Mouse (Mus musculus) MEL (cell line): Measurements from ENCODE around the gene Haghl. TPM values are rescaled to one million over a fixed set of nuclear protein-coding genes. Genes with fewer than 3 reads are reported as not detected.

Experiments used
- DNase-seq: peaks from one replicate; pipeline ENCODE4 v3.0.0; 2011; ENCODE audit warnings: low read depth, low spot score
- H3K27ac ChIP-seq: 2 replicates; pipeline ENCODE4 v1.5.1; 2012; ENCODE audit warnings: low read depth, mild to moderate bottlenecking, control low read depth, low read length, moderate library complexity; ENCODE audit not compliant: control insufficient read depth
- H3K27me3 ChIP-seq, 2 experiments: fragments of 150-350 bp in 1 of 2; sonication (generic) in 1 of 2; 2 replicates each; pipeline ENCODE4 v1.6.1; 2012; ENCODE audit warnings: low read length in 2 of 2, mild to moderate bottlenecking in 2 of 2, improper control_type of control experiment in 1 of 2, moderate library complexity in 1 of 2; ENCODE audit not compliant: insufficient read depth in 2 of 2, control insufficient read depth in 1 of 2
- H3K36me3 ChIP-seq, 2 experiments: 2 replicates each; pipeline ENCODE4 v1.6.1; 2012 to 2014; ENCODE audit warnings: low read length in 2 of 2, improper control_type of control experiment in 1 of 2, inconsistent platforms in 1 of 2, mild to moderate bottlenecking in 1 of 2; ENCODE audit not compliant: insufficient read depth in 2 of 2, control insufficient read depth in 1 of 2
- H3K4me1 ChIP-seq, 2 experiments: fragments of 150-350 bp in 1 of 2; sonication (generic) in 1 of 2; 2 replicates each; pipeline ENCODE4 v1.6.1; 2012; ENCODE audit warnings: low read length in 2 of 2, improper control_type of control experiment in 1 of 2, mild to moderate bottlenecking in 1 of 2; ENCODE audit not compliant: insufficient read depth in 2 of 2, control insufficient read depth in 1 of 2
- H3K4me3 ChIP-seq, 2 experiments: fragments of 150-350 bp in 1 of 2; sonication (generic) in 1 of 2; 2 replicates each; pipeline ENCODE4 v1.5.1; 2012; ENCODE audit warnings: low read depth in 2 of 2, low read length in 2 of 2, mild to moderate bottlenecking in 2 of 2, moderate library complexity in 2 of 2, control low read depth in 1 of 2, improper control_type of control experiment in 1 of 2; ENCODE audit not compliant: control insufficient read depth in 1 of 2, insufficient read depth in 1 of 2
- H3K79me2 ChIP-seq: 2 replicates; pipeline ENCODE4 v1.6.1; 2012; ENCODE audit warnings: mild to moderate bottlenecking, low read length, moderate library complexity; ENCODE audit not compliant: control insufficient read depth, poor library complexity, insufficient read depth
- H3K9ac ChIP-seq: 2 replicates; pipeline ENCODE4 v1.6.1; 2012; ENCODE audit warnings: low read depth, mild to moderate bottlenecking, control low read depth, low read length, moderate library complexity; ENCODE audit not compliant: control insufficient read depth, poor library complexity, severe bottlenecking
- H3K9me3 ChIP-seq: fragments of 150-350 bp; sonication (generic); replicated peaks from 2 replicates; pipeline ENCODE4 v1.6.1; 2012; ENCODE audit warnings: mild to moderate bottlenecking, low read length, improper control_type of control experiment, moderate library complexity; ENCODE audit not compliant: insufficient read depth
- BHLHE40 ChIP-seq: IDR thresholded peaks from 2 replicates; pipeline ENCODE4 v1.6.1; 2012; ENCODE audit warnings: low read depth, mild to moderate bottlenecking, inconsistent platforms, low read length, improper control_type of control experiment, borderline replicate concordance
- CHD1 ChIP-seq: IDR thresholded peaks from 2 replicates; pipeline ENCODE4 v1.6.1; 2012; ENCODE audit warnings: low read depth, mild to moderate bottlenecking, inconsistent platforms, low read length, improper control_type of control experiment
- CHD2 ChIP-seq: IDR thresholded peaks from 2 replicates; pipeline ENCODE4 v1.6.1; 2011; ENCODE audit warnings: low read length, improper control_type of control experiment
- CTCF ChIP-seq, 3 experiments: IDR thresholded peaks in 2 of 3; conservative IDR thresholded peaks in 1 of 3; 2 replicates each; pipeline ENCODE4 v1.5.1; 2011 to 2012; ENCODE audit warnings: low read length in 3 of 3, low read depth in 2 of 3, mild to moderate bottlenecking in 2 of 3, improper control_type of control experiment in 1 of 3, inconsistent platforms in 1 of 3, mixed read lengths in 1 of 3, moderate library complexity in 1 of 3; ENCODE audit not compliant: control insufficient read depth in 1 of 3, insufficient read depth in 1 of 3, poor library complexity in 1 of 3, severe bottlenecking in 1 of 3
- E2F4 ChIP-seq: IDR thresholded peaks from 2 replicates; pipeline ENCODE4 v1.6.1; 2011; ENCODE audit warnings: low read depth, low read length, improper control_type of control experiment, borderline replicate concordance
- ELF1 ChIP-seq: IDR thresholded peaks from 2 replicates; pipeline ENCODE4 v1.6.1; 2014; ENCODE audit warnings: low read depth, mild to moderate bottlenecking, inconsistent platforms, low read length, improper control_type of control experiment, moderate library complexity
- EP300 ChIP-seq, 2 experiments: IDR thresholded peaks; 2 replicates each; pipeline ENCODE4 v1.6.1; 2011; ENCODE audit warnings: improper control_type of control experiment in 2 of 2, low read length in 2 of 2, low read depth in 1 of 2, mild to moderate bottlenecking in 1 of 2
- ETS1 ChIP-seq: IDR thresholded peaks from 2 replicates; pipeline ENCODE4 v1.6.1; 2012; ENCODE audit warnings: low read depth, mild to moderate bottlenecking, inconsistent platforms, low read length, improper control_type of control experiment, moderate library complexity
- GABPA ChIP-seq: IDR thresholded peaks from 2 replicates; pipeline ENCODE4 v1.6.1; 2012; ENCODE audit warnings: low read depth, mild to moderate bottlenecking, inconsistent platforms, low read length, improper control_type of control experiment, moderate library complexity
- JUND ChIP-seq: IDR thresholded peaks from 2 replicates; pipeline ENCODE4 v1.6.1; 2011; ENCODE audit warnings: low read depth, mild to moderate bottlenecking, improper control_type of control experiment, low read length
- KAT2A ChIP-seq: conservative IDR thresholded peaks from 2 replicates; pipeline ENCODE4 v1.6.1; 2012; ENCODE audit warnings: low read depth, low read length, improper control_type of control experiment, inconsistent platforms
- MAFK ChIP-seq: IDR thresholded peaks from 2 replicates; pipeline ENCODE4 v1.6.1; 2011; ENCODE audit warnings: low read depth, mild to moderate bottlenecking, low read length, improper control_type of control experiment, borderline replicate concordance
- MAZ ChIP-seq: IDR thresholded peaks from 2 replicates; pipeline ENCODE4 v1.6.1; 2012; ENCODE audit warnings: low read depth, mild to moderate bottlenecking, inconsistent platforms, low read length, improper control_type of control experiment
- MEF2A ChIP-seq: IDR thresholded peaks from 2 replicates; pipeline ENCODE4 v1.6.1; 2014; ENCODE audit warnings: low read depth, mild to moderate bottlenecking, inconsistent platforms, low read length, improper control_type of control experiment; ENCODE audit not compliant: poor library complexity, insufficient replicate concordance, severe bottlenecking; ENCODE audit errors: extremely low read depth
- MXI1 ChIP-seq: IDR thresholded peaks from 2 replicates; pipeline ENCODE4 v1.6.1; 2011; ENCODE audit warnings: mild to moderate bottlenecking, low read depth, low read length, improper control_type of control experiment
- MYB ChIP-seq: IDR thresholded peaks from 2 replicates; pipeline ENCODE4 v1.6.1; 2011; ENCODE audit warnings: mild to moderate bottlenecking, low read depth, low read length, improper control_type of control experiment
- MYC ChIP-seq: IDR thresholded peaks from 2 replicates; pipeline ENCODE4 v1.6.1; 2011; ENCODE audit warnings: low read depth, mild to moderate bottlenecking, low read length, improper control_type of control experiment, moderate library complexity
- POLR2A ChIP-seq, 2 experiments: IDR thresholded peaks; 2 replicates each; pipeline ENCODE4 v1.6.1; 2011 to 2012; ENCODE audit warnings: low read length in 2 of 2, mild to moderate bottlenecking in 2 of 2, control low read depth in 1 of 2, improper control_type of control experiment in 1 of 2, low read depth in 1 of 2, moderate library complexity in 1 of 2; ENCODE audit not compliant: control insufficient read depth in 1 of 2, insufficient read depth in 1 of 2, poor library complexity in 1 of 2
- POLR2AphosphoS2 ChIP-seq: IDR thresholded peaks from 2 replicates; pipeline ENCODE4 v1.6.1; 2011; ENCODE audit warnings: low read length, improper control_type of control experiment
- RAD21 ChIP-seq: IDR thresholded peaks from 2 replicates; pipeline ENCODE4 v1.6.1; 2011; ENCODE audit warnings: mild to moderate bottlenecking, low read depth, low read length, improper control_type of control experiment
- RCOR1 ChIP-seq: IDR thresholded peaks from 2 replicates; pipeline ENCODE4 v1.6.1; 2012; ENCODE audit warnings: low read depth, mild to moderate bottlenecking, inconsistent platforms, low read length, improper control_type of control experiment
- SMC3 ChIP-seq: IDR thresholded peaks from 2 replicates; pipeline ENCODE4 v1.6.1; 2011; ENCODE audit warnings: low read depth, low read length, improper control_type of control experiment
- TAL1 ChIP-seq: IDR thresholded peaks from 2 replicates; pipeline ENCODE4 v1.6.1; 2012; ENCODE audit warnings: mild to moderate bottlenecking, inconsistent platforms, low read length, moderate library complexity, mixed read lengths
- TBP ChIP-seq: IDR thresholded peaks from 2 replicates; pipeline ENCODE4 v1.8.0; 2011; ENCODE audit warnings: low read depth, low read length, improper control_type of control experiment
- UBTF ChIP-seq: IDR thresholded peaks from 2 replicates; pipeline ENCODE4 v1.6.1; 2012; ENCODE audit warnings: low read depth, mild to moderate bottlenecking, inconsistent platforms, low read length, improper control_type of control experiment, moderate library complexity, borderline replicate concordance; ENCODE audit not compliant: insufficient read depth
- USF2 ChIP-seq, 2 experiments: IDR thresholded peaks; 2 replicates each; pipeline ENCODE4 v1.6.1; 2011 to 2012; ENCODE audit warnings: improper control_type of control experiment in 2 of 2, low read length in 2 of 2, borderline replicate concordance in 1 of 2, inconsistent platforms in 1 of 2, low read depth in 1 of 2, mild to moderate bottlenecking in 1 of 2; ENCODE audit not compliant: insufficient read depth in 1 of 2
- ZKSCAN1 ChIP-seq: IDR thresholded peaks from 2 replicates; pipeline ENCODE4 v1.6.1; 2012; ENCODE audit warnings: low read depth, mild to moderate bottlenecking, inconsistent platforms, low read length, improper control_type of control experiment, moderate library complexity
- polyA plus RNA-seq, 2 experiments: library from polyadenylated mRNA; stranded (reverse) in 1 of 2; unstranded in 1 of 2; fragments of >175 nt in 1 of 2; fragments of >200 nt in 1 of 2; gene quantifications; 2 replicates each; pipeline versions ENCODE4 v1.2.1 to v1.2.4; 2012; ENCODE audit warnings: low replicate concordance in 2 of 2, low read depth in 1 of 2; ENCODE audit not compliant: insufficient read length in 2 of 2, insufficient read depth in 1 of 2, missing spikeins in 1 of 2
- total RNA-seq: library from RNA; depleted of rRNA; stranded (reverse); fragments of 300-350 nt; gene quantifications from 2 replicates; pipeline ENCODE4 v1.2.3, GENCODE M21; 2012

The Haghl gene
- total and polyA plus RNA-seq, 3 experiments: 10.7 to 13.2 TPM; not detected in 1

- peak overlapping the region; percentile 81 to 89 for H3K4me3 ChIP-seq
- TF ChIP-seq POLR2AphosphoS2 (peak; percentile 12; the same call in 1 of the 2 replicates), POLR2A (IDR thresholded peaks at IDR 0.05; ENCODE audit: control insufficient read depth in 1 of 2, insufficient read depth in 1 of 2, low read depth in 1 of 2, low read length in 2 of 2, poor library complexity in 1 of 2) (no peak; a peak in 1 of 4 replicates)
- TF ChIP-seq, all 39 proteins: peak for 1
- Histone ChIP-seq H3K9ac (peak overlapping the region; percentile 83), H3K9me3 (no peaks in the 10 kb centered on the region), H3K27me3 (no peaks in the 10 kb centered on the region), H3K36me3 (peaks cover 0 to 13% of the 10 kb centered on the region in 2 experiments; a peak in 2 of 4 replicates), H3K27ac (peak overlapping the region; percentile 72), H3K4me1 (peaks cover 2 to 46% of the 10 kb centered on the region in 2 experiments; a peak in 3 of 4 replicates), H3K79me2 (peaks cover 66% of the 10 kb centered on the region)
- DNase-seq: no peak
Observed at GRCm38 (mm10) chr17:25829558-25830017, 44.1 kb upstream of the Haghl start.

- Histone ChIP-seq H3K79me2 (peaks cover 66% of the 10 kb centered on the region), H3K4me3 (peak within 1 kb of the TSS; percentile 81 to 89), H3K27me3 (no peaks in the 10 kb centered on the region), H3K4me1 (peaks cover 2 to 41% of the 10 kb centered on the region in 2 experiments; a peak in 3 of 4 replicates), H3K36me3 (peaks cover 0 to 13% of the 10 kb centered on the region in 2 experiments; a peak in 2 of 4 replicates), H3K27ac (peak within 1 kb of the TSS; percentile 72), H3K9me3 (no peaks in the 10 kb centered on the region), H3K9ac (peak within 1 kb of the TSS; percentile 83)
- peak; percentile 91 for DNase-seq
- TF ChIP-seq UBTF (no peak), CTCF (IDR thresholded peaks at IDR 0.05 in 2 of 3, conservative IDR thresholded peaks at IDR 0.05 in 1 of 3; ENCODE audit: control insufficient read depth in 1 of 3, insufficient read depth in 1 of 3, low read depth in 2 of 3, low read length in 3 of 3, poor library complexity in 1 of 3, severe bottlenecking in 1 of 3) (peak in 2 of 3 experiments; percentile 24 to 30; a peak in 2 of 6 replicates), EP300 (IDR thresholded peaks at IDR 0.05; ENCODE audit: low read depth in 1 of 2, low read length in 2 of 2) (0 out of 4 replicates have a peak, but pooled peaks of 1 of the 2 experiments have one; percentile 12), KAT2A (peak; percentile 45; the same call in 1 of the 2 replicates), MAZ (0 out of 2 replicates have a peak, but pooled peaks have one; percentile 38), MXI1 (peak; percentile 86), TBP (peak; percentile 64), MYB (no peak), ELF1 (peak; percentile 71), CHD1 (no peak), JUND (no peak), MYC (peak; percentile 75), SMC3 (no peak; the same call in 1 of the 2 replicates), E2F4 (peak; percentile 63; the same call in 1 of the 2 replicates), RAD21 (no peak), GABPA (no peak), BHLHE40 (no peak), USF2 (IDR thresholded peaks at IDR 0.05; ENCODE audit: borderline replicate concordance in 1 of 2, insufficient read depth in 1 of 2, low read depth in 1 of 2, low read length in 2 of 2) (no peak), CHD2 (no peak), POLR2A (IDR thresholded peaks at IDR 0.05; ENCODE audit: control insufficient read depth in 1 of 2, insufficient read depth in 1 of 2, low read depth in 1 of 2, low read length in 2 of 2, poor library complexity in 1 of 2) (peak; percentile 83 to 84; a peak in 2 of 4 replicates), TAL1 (no peak), ETS1 (0 out of 2 replicates have a peak, but pooled peaks have one; percentile 42), RCOR1 (no peak; the same call in 1 of the 2 replicates), MAFK (no peak), MEF2A (no peak), ZKSCAN1 (peak; percentile 64; the same call in 1 of the 2 replicates)
Observed at GRCm38 (mm10) chr17:25828712-25829557, 43.5 kb upstream of the Haghl start, which contains the start of gene Jmjd8. Gene Jmjd8, plus strand, starts transcription at chr17:25828867.
